Mouse (Mus musculus): ENCODE data around the gene Arid3b. TPM values are rescaled to one million over a fixed set of nuclear protein-coding genes. Genes with fewer than 3 reads are reported as not detected.

The Arid3b gene
- total RNA-seq, 2 experiments from 2014 or later, result 4.5 to 7.2 TPM

- DNase-seq (ENCODE audit: low spot score in 2 of 2), result no peak
Observed at GRCm38 (mm10) chr9:57797456-57797855, 39.1 kb downstream of the Arid3b start.

GRCm38 (mm10) chr9:57789733-57790132 is 46.9 kb downstream of the Arid3b start:
- DNase-seq (ENCODE audit: low spot score in 2 of 2), result no peak

GRCm38 (mm10) chr9:57782656-57783055 is 53.9 kb downstream of the Arid3b start:
- no peak for DNase-seq (ENCODE audit: low spot score in 2 of 2)

GRCm38 (mm10) chr9:57775736-57776135 is 60.9 kb downstream of the Arid3b start:
- DNase-seq (ENCODE audit: low spot score in 2 of 2), result no peak

GRCm38 (mm10) chr9:57775026-57775425 is 61.6 kb downstream of the Arid3b start:
- DNase-seq (ENCODE audit: low spot score in 2 of 2), result no peak

- DNase-seq (ENCODE audit: low spot score in 2 of 2), result no peak
Observed at GRCm38 (mm10) chr9:57774168-57774567, 62.4 kb downstream of the Arid3b start.

- DNase-seq (ENCODE audit: low spot score in 2 of 2), result no peak
Observed at GRCm38 (mm10) chr9:57773754-57774153, 62.8 kb downstream of the Arid3b start.

GRCm38 (mm10) chr9:57770836-57771235 is 65.8 kb downstream of the Arid3b start:
- DNase-seq (ENCODE audit: low spot score in 2 of 2), result no peak

GRCm38 (mm10) chr9:57770214-57770613 is 66.4 kb downstream of the Arid3b start:
- no peak for DNase-seq (ENCODE audit: low spot score in 2 of 2)

- DNase-seq (ENCODE audit: low spot score in 2 of 2), result no peak
Observed at GRCm38 (mm10) chr9:57769539-57770069, 67.0 kb downstream of the Arid3b start.

- DNase-seq (ENCODE audit: low spot score in 2 of 2), result no peak
Observed at GRCm38 (mm10) chr9:57767231-57767630, 69.4 kb downstream of the Arid3b start.

- DNase-seq (ENCODE audit: low spot score in 2 of 2), result no peak
Observed at GRCm38 (mm10) chr9:57766431-57766830, 70.2 kb downstream of the Arid3b start.

- DNase-seq (ENCODE audit: low spot score in 2 of 2), result peak; percentile 53 to 73
Observed at GRCm38 (mm10) chr9:57765364-57766351, 70.9 kb downstream of the Arid3b start, which contains the start of gene Clk3. Gene Clk3 (minus strand): TSS chr9:57765860.

- DNase-seq (ENCODE audit: low spot score in 2 of 2), result peak; percentile 96
Observed at GRCm38 (mm10) chr9:57764974-57765363, 71.6 kb downstream of the Arid3b start.

GRCm38 (mm10) chr9:57764147-57764973 is 72.2 kb downstream of the Arid3b start:
- DNase-seq (ENCODE audit: low spot score in 2 of 2), result peak; percentile 65 to 79

- peak in 1 of 2 experiments; percentile 50 for DNase-seq (ENCODE audit: low spot score in 2 of 2)
Observed at GRCm38 (mm10) chr9:57762563-57762991, 74.0 kb downstream of the Arid3b start.

GRCm38 (mm10) chr9:57761563-57762551 is 74.7 kb downstream of the Arid3b start:
- no peak for DNase-seq (ENCODE audit: low spot score in 2 of 2)

GRCm38 (mm10) chr9:57760416-57761146 is 76.0 kb downstream of the Arid3b start:
- DNase-seq (ENCODE audit: low spot score in 2 of 2), result no peak

- peak in 1 of 2 experiments; percentile 62 for DNase-seq (ENCODE audit: low spot score in 2 of 2)
Observed at GRCm38 (mm10) chr9:57759289-57759688, 77.3 kb downstream of the Arid3b start.
